27 mouse cellular contexts compared by ENCODE assay signal in genomic region chr1:65169947-65170346, GRCm38 (mm10). TPM values are rescaled to one million over a fixed set of nuclear protein-coding genes. Genes with fewer than 3 reads are reported as not detected.
"Had no signal": no experiment of that assay in that cellular context is flagged by ENCODE, and none has a peak within 500 bp of the region (broad histone marks: within the 10 kb centered on the region; RNA-seq: fewer than 3 reads in every experiment).

No protein-coding gene starts in this region.

- H3K27ac ChIP-seq: kidney, postnatal 0 days; layer of hippocampus, adult 2 months; left cerebral cortex, adult 2 months; limb, embryonic 10.5 days; limb, embryonic 13.5 days; liver, embryonic 12.5 days; liver, embryonic 15.5 days; lung, embryonic 15.5 days; stomach, embryonic 15.5 days had no signal

- H3K9ac ChIP-seq: limb, embryonic 13.5 days; liver, embryonic 12.5 days; liver, embryonic 15.5 days; lung, embryonic 15.5 days; stomach, embryonic 15.5 days had no signal

- H3K27me3 ChIP-seq: limb, embryonic 13.5 days; liver, embryonic 12.5 days; liver, embryonic 15.5 days; lung, embryonic 15.5 days; megakaryocyte, embryonic 14.5 days; stomach, embryonic 15.5 days had no signal

- H3K4me1 ChIP-seq: limb, embryonic 10.5 days; limb, embryonic 13.5 days; liver, embryonic 12.5 days; liver, embryonic 15.5 days; lung, embryonic 15.5 days; stomach, embryonic 15.5 days had no signal

- DNase-seq: kidney, adult 2 months; kidney, postnatal 25 days; layer of hippocampus, adult 9-11 months; liver; lung, postnatal 10 days; lung, postnatal 4 days; midbrain, embryonic 14.5 days; right cerebral cortex, postnatal 4 days; spleen, adult 18-20 months; thymus, postnatal 25 days had no signal

- H3K9me3 ChIP-seq: limb, embryonic 10.5 days; limb, embryonic 13.5 days; liver, embryonic 12.5 days; liver, embryonic 15.5 days; lung, embryonic 15.5 days; megakaryocyte, embryonic 14.5 days; stomach, embryonic 15.5 days had no signal

- ATAC-seq: liver, embryonic 12.5 days had no signal

- H3K4me3 ChIP-seq: layer of hippocampus, adult 2 months; left cerebral cortex, adult 2 months; limb, embryonic 10.5 days; limb, embryonic 13.5 days; liver, embryonic 12.5 days; liver, embryonic 15.5 days; lung, embryonic 15.5 days; megakaryocyte, embryonic 14.5 days; stomach, embryonic 15.5 days had no signal

RNA-seq across cellular contexts. Expression of gene D630023F18Rik, which starts 46.9 kb away (rescaled TPM):
- polyA plus RNA-seq: neural tube, embryonic 11.5 days had no signal

RNA-seq across cellular contexts. Expression of gene Gm28845, which starts 50.6 kb away (rescaled TPM):
- polyA plus RNA-seq: intestine, embryonic 14.5 days; kidney, embryonic 14.5 days; kidney, postnatal 0 days; large intestine, adult 2 months; limb, embryonic 10.5 days; limb, embryonic 13.5 days; liver, embryonic 12.5 days; liver, embryonic 15.5 days; lung, embryonic 15.5 days; midbrain, embryonic 11.5 days; midbrain, embryonic 14.5 days; neural tube, embryonic 11.5 days; neural tube, embryonic 14.5 days; stomach, embryonic 15.5 days; thymus, postnatal 0 days had no signal
